Mouse (Mus musculus): ENCODE data around the gene Pnmal2. TPM values are rescaled to one million over a fixed set of nuclear protein-coding genes. Genes with fewer than 3 reads are reported as not detected.

The Pnmal2 gene
- total RNA-seq, 2 experiments from 2014 or later = 169 to 194 TPM

DNA sequence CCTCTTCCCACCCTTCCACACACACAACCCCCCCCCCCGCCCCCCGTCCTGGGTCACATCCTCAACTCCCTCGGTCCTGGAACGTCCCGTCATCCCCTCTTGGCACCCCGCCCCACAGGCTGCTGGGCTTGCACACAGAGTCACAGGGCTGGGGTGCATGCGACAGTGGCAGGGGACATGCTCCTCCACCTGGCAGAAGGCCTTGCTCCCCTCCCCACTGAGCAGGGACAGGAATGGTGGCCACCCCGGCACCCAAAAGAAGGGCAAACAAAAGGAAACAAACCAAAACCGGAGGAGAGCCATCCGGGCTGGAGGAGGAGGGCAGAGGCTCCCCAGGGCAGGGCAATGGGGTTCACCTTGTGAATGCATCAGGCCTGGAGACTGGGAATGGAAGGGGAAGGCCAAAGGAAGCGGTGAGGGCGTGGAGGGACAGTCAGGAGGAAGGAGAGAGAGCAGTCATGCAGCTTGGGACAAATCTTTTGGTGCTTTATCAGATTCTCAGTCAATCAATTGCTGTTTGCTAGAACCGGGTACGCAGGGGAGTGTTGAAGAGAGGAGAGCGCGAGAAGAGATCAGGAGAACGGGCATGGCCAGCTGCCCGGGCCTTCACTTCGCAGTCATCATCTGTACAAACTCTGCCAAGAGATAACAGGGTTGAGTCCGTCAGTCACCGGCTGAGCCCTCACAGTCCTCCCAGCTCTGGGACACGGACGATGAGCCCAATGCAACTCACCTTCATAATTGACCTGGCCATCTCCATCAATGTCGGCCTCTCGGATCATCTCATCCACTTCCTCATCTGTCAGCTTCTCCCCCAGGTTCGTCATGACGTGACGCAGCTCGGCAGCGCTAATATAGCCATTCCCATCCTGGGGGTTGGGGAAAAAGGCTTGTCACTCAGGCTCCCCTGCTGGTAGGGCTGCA is 27.9 kb upstream of the Pnmal2 start:
- DNase-seq = peak; percentile 29
- intact Hi-C loops (cut with DNase I) = no loop called here

DNA sequence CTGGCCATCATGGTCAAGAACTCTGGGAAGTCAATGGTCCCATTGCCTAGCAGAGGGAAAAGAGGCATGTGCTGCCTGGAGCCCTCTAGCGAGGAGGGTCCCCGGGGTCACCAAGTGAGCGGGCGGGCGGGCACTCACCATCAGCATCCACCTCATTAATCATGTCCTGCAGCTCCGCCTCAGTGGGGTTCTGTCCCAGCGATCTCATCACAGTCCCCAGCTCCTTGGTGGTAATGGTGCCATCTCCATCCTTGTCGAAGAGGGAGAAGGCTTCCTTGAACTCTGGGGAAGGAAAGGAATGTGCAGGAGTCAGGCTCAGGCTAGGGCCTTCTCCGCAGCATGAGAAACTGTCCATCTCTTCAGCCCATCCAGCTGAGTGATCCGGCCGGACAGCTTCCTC is 27.0 kb upstream of the Pnmal2 start:
- intact Hi-C loops (cut with DNase I) = no loop called here

DNA sequence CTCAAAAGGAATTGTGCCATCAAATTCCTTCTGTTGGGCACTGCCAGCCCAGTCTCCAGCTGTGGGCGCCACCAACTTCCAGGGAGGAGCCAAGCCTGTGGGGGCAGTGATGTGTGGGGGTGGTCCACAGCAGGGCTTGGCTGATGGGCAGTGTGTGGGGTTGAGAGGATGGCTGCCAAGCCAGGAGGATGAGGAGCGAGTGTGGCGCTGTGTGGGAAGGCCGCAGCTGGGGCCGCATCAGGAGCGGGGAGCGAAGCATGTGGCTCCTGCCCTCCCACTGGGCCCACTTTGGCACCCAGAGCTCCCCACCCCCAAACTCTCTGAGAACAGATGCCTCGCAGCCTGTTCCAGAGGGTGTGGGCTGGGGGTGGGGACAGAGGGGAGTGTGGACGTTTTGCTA is 26.5 kb upstream of the Pnmal2 start:
- DNase-seq = peak; percentile 88
- intact Hi-C loops (cut with DNase I) = no loop called here

More for the DNA sequence above, 27.0 kb upstream of the Pnmal2 start:
- DNase-seq = peak; percentile 20

DNA sequence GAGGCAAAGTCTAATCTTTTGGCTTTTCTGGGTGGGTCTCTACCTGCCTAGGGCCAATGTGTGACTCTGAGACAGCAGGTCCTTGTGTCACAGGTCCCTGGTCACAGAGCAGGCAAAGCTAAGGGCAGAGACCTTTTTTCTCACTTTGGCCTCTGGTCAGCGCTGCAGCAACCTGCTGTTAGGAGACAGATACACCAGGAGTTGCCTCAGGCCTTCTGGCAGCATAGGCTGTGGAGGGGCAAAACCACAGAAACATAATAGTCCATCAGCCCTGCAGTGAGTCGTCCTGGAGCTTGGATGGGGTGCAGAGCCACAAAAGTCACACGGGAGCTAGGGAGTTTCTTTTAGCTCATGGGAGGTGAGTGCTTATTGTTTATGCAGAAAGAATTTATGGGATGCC is 25.8 kb upstream of the Pnmal2 start:
- DNase-seq = no peak
- intact Hi-C loops (cut with DNase I) = no loop called here

DNA sequence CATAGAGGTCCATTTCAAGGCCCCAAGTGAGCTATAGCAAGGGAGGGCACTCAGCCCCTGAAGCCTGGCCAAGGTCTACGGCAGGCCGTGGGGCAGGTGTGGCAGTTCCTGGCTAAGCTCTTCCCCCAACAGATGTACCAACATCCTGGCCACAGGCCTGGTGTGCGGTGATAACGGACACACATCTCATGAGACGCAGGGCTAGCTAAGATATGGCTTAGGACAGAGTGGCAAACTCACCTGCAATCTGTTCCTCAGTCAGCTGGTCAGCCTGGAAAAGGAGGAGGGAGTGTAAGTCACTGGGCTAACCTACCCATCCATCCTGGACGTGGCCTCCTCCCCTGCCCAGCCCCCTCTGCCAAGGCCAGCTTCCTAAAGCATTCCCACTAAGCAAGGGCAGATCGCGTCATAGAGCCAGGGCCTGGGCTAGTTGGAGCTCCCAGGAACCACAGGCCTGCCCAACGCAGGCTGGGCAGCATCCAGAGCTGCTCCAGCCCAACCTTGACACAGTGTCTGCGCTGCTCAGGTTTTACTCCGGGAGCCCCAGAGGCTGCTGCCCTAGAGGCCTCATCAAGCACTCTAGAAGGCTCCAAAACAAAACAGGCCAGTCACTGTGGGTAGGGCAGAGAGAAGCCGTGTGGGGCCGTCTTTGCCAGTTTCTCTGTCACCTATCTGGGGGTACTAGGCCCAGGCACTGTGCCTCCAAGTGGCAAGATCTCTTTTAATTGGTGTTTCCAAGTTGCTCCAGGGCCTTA is 24.9 kb upstream of the Pnmal2 start:
- DNase-seq = no peak
- intact Hi-C loops (cut with DNase I) = no loop called here

DNA sequence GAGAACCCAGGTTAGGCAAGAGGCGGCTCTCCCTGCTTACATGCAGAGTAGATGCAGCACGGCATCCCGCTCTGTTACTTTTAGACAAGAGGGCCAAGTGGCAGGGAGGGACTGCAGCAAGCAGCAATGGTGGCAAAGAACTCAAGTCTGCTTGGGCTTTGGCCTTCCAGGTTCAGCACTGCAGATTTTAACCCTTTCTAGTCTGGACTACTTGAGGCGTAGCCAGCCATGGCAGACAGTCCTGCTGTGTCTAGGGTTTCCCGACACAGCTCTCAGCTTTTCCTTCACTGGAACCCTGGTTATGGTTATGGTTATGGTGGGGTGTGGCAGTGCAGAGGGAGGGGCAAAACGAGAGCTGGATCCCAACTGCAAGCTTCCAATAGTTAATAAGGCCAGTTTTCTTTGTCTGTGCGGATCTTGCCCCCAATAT is 24.3 kb upstream of the Pnmal2 start:
- intact Hi-C loops (cut with DNase I) = no loop called here
- DNase-seq = no peak

DNA sequence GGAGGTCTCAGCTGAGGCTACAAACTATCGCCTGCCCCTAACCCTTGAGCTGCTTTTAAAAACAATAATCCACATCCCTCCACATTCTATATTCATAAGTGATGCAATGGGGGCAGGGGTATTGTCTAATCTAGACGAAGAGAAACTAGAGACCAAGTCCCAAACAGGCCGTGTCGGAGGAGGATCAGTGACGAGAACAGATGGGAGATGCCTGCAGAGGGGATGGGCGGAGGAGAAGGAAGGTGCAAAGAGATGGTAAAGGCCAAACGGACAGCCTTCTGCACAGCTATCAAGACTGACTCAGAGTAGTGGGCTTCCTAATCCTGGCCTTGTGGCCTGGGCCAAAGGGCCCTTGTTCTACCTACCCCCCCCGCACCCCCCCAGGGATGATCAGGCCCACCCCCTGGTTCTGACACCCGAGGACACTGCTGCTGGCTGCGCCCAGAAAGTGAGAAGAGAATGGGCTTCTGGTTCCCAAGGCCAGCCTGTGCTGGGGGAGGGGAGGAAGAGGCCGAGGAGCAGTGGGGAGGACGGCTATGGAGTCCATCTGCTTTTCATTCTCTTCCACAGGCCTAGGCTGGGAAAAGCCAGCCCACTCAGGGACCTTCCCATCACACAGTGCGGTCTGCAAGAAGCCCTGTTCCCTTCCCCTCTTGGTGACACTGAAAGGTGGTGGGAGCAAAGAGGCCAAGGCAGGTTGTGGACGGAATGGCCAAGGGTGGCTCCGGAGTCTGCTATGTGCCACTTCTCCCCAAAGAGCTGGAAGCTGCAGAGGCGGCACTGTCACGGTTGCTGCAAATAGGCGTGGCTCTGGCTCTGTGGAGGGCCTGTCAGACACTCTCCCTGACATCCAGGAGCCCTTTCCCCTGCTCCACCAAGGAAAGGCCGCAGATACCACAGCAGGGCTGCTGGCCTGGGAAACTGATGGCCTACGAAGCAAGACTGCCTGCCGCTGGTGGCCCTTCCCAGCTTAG is 23.4 kb upstream of the Pnmal2 start:
- DNase-seq = peak; percentile 57
- intact Hi-C loops (cut with DNase I) = no loop called here

DNA sequence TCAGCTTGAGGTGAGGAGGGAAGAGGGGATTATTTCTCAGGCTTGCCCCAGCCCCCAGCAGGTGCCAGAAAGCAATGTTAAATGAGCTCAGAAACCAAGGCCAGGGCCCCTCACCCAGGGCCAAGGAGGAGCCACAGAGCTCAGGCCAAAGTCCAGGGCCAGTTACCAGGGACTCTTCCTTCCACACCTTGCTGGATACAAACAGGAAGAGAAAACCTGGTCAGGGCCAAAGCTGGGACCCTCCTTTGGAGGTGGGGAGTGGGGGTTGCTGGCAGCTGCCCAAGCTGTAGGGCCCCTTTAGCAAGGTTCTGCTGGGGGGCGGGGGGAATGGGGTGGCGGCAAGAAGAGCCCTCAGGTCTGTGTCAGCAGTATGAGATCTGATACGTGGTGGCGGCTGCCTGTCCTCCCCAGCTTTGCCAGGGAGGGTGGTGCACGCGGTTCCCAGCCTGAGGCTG is 22.6 kb upstream of the Pnmal2 start:
- DNase-seq = no peak
- intact Hi-C loops (cut with DNase I) = no loop called here

DNA sequence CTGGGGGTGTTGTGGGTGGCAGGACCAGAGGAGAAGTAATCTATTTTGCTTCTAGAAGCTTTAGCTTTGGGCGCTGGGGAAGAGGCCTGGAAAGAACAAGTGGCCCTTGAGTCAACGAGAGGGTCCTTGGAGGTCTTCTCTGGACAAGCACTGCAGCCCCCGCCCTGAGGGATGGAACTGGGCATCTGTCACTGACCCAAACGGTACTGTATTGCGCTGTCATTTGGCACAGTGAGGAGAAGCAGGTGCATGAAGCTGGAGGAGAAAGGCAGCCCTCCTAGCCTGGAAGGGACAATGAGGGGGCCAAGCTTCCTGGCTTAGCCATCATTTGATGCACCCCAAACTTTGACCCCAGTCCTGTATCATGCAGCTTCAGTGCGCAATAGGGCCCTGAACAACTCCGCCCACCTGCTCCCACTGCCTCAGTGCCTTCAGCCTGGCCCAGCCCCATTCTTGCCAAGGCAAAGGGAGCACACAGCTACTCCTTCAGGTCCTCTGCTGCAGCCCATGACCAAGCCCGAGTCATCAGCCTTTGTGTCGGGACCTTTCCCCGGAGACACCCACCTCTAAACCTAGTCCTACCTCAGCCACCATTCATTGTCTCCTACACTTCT is 22.0 kb upstream of the Pnmal2 start:
- no peak for DNase-seq
- intact Hi-C loops (cut with DNase I) = no loop called here

DNA sequence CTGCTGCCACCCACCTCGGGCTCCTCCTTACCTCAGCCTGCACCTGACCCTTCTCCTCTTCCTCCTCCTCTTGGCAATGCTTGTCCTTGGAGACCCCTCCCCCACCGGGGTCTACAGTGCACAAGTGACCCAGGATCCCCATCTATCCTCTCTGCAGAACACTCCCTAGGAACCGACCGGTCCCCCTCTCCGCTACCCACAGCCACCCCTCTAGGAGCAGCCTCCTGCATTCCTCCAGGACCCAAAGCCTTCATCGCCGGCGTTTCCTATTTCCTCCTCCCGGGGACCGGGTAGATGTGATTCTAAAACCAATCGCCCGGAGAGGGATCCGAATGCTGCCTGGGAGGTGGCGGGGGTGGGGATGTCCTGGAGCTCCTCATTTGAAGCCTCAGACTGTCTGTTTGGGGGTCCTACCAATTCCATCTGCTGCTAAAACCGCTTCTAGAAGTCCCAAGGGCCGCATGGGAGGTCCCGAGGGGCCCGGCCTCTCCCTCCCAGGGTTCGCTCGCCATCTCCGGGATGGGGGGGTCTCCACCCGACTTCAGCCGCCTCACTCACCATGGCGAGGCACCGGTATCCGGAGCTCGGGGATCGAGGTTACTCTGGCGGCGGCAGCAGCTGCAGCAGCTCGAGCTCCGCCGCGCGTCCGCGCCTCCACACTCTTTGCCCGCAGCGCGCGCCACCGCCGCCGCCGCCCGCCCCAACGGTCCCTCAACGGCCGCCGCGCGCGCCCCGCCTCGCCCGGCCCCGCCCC is 21.0 kb upstream of the Pnmal2 start:
- intact Hi-C loops (cut with DNase I) = no loop called here
- peak; percentile 58 for DNase-seq

DNA sequence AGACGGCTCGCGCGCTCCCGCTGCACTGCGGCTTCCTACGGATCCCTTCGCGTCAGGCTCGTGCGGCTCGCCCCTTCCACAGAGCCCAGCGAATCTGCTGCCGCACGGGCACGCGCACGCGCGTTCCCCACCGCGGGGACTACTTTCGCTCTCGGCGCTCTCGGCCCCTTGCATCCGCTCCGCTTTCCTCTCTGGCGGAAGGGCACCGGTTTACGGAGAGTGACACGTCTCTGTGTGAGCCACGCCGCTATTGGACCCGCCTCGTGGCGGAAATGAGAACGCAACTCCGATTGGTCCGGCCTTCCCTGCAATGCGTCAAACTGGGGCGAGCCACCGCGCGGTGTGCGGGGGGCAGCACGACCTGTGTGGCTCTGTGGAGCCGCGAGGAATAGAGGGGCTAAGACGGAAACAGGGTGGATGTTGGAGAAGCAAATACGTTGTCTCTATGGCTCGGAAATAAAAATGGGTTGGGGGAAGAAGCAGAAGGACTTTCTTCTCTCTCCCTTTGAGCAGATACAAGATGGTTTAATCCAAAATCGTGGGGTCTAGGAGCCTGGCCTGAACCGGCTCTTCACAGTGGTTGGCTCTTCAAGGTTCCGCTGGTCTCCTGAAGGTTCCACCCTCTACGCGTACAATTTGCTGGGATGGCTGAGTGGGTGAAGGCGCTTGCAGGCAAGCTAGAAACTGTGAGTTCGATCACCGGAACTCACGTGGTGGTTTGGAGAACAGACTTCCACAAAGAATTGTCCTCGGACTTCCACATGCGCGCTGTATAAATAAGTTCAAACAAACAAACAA is 20.2 kb upstream of the Pnmal2 start, which contains the start of gene Calm3:
Gene Calm3 (minus strand): TSS at position 78 of the 798 bp plus-strand sequence.
- intact Hi-C loops (cut with DNase I) = no loop called here

DNA sequence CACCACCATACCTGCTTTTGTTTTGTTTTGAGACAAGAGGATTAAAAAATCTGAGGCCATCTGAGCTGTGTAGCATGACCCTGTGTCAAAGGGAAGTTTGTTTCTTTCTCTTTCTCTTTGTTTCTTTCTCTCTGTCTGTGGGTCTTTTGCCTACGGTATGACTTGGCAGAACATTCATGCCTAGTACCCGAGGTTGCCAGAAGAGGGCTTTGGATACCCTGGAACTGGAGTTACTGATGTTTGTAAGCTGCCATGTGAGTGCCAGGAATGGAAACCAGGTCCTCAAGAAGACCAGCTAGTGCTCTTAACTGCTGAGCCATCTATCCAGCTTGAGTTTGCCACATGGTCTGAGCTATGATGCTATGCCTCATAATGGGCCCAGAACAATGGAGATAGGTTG is 16.1 kb upstream of the Pnmal2 start:
- DNase-seq = no peak
- intact Hi-C loops (cut with DNase I) = no loop called here

More for the DNA sequence above, 20.2 kb upstream of the Pnmal2 start, which contains the start of gene Calm3:
- peak; percentile 99 for DNase-seq

DNA sequence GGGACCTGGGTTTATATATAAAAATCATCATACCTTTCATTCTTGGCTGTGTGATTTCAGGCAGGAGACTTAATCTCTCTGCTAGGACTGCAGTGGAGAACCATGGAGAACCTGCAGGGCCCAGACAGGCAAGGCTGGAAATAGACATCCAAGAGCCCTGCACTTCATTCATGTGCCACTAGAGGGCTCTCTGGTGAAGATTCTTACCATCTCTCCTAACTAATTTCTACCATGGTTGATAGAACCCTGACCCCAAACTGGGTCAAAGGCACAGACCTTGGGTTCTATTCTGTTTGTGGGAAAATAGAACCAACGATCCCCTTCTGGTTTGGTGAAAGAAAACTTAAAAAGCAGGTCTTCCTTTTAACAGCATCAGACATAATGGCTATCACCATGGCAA is 13.6 kb upstream of the Pnmal2 start:
- intact Hi-C loops (cut with DNase I) = no loop called here

DNA sequence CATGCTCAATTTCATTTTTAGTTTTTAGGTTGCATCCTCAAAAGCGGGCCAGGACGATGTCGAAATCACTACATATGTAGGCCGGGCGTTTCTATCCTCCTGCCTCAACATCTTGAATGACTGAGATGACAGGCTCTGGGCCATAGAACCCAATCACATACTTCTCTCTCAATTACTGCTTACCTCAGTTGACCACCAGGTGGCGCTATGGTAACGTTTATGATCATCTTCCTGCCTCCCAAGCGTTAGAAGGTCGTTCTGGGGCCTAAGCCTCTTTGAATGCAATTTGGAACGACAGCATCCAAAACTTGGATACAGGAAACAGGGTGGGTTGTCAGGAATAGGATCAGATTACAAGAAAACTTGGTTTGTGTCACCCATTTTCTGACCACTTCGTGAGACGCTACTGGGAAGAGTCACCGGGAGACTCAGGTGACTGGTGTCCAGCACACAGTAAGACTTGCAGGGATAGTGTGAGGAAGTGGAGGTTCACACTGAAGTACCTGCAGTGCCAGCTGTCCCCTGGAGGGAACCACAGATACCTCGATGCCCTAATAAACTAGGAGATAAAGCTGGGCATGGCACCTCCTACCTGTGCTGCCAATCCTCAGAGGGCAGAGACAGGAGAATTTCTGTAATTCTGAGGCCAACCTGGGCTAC is 12.4 kb upstream of the Pnmal2 start:
- DNase-seq = peak; percentile 90
- intact Hi-C loops (cut with DNase I) = loop anchor here (1.0 to 2.0 kb wide), 3 partner anchors 19 to 135 kb away; no protein-coding TSS in a partner anchor

More for the DNA sequence above, 13.6 kb upstream of the Pnmal2 start:
- DNase-seq = peak; percentile 78

DNA sequence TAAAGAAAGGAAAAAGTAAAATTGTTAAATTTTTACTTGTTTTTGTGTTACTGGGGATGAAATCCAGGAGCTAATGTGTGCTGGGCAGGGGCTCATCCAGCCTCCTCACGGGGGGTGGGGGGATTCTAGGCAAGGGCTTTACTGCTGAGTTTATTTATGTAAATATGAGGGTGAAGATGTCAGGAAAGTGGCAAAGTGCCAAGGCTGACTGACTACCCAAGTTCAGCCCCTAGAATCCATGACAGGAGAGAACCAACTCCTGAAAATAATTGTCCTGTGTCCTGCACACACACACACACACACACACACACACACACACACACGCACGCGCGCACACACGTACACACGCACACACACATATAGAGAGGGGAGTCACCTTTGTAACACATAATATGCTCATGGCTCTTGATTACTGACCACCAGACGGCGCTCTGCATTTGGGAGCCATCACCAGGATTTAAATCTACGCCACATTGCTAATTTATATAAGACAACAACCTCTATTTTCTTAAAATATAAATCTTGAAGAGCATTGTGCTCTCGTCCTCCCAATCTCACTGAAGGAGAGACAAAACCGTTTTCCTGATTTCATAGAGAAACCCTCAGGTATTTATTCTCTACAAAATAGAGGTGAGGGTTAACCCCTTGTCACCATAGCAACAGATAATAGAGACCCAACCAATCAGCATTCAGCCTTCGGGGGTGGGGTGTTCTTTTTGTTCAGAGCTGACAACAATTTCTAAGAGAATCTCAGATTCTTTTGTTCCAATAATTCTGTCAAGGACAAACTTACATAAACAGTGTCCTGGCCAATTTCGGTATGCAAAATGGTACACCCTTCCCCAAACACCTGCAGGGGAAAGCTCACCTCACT is 11.5 kb upstream of the Pnmal2 start:
- DNase-seq = peak; percentile 72
- intact Hi-C loops (cut with DNase I) = loop anchor here (1.0 to 2.0 kb wide), 3 partner anchors 18 to 134 kb away; no protein-coding TSS in a partner anchor

DNA sequence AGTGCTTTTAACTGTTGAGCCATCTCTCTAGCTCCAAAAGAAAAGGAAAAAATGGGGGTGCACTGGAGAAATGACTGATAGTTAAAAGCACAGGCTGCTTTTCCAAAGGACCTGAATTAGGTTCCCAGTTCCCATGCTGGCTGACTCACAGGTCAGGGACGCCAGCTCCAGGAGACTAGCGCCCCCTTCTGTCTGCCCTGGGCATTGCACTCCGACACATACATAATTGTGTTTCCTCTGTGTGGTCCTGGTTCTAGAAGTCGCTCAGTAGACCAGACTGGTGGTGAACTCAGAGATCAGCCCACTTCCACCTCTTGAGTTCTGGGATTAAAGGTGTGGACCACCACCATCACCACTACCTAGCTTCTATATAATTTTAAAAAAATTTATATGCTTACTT is 7.2 kb upstream of the Pnmal2 start:
- intact Hi-C loops (cut with DNase I) = no loop called here
- DNase-seq = no peak
